Mouse (Mus musculus) B cell, adult 62 days (primary cell): ENCODE measurements around the gene Map4k4. TPM values are rescaled to one million over a fixed set of nuclear protein-coding genes. Genes with fewer than 3 reads are reported as not detected.

ENCODE experiments used
- total RNA-seq: library from RNA; stranded (reverse); gene quantifications from 4 replicates; pipeline ENCODE4 v1.2.4, GENCODE M21; 2023

The Map4k4 gene
- 250 to 293 TPM (median 261 TPM) in 4 replicates for total RNA-seq

GRCm38 (mm10) chr1:39900181-39901005 lies at the start of gene Map4k4:
Gene Map4k4 (plus strand): TSS chr1:39900913.

DNA sequence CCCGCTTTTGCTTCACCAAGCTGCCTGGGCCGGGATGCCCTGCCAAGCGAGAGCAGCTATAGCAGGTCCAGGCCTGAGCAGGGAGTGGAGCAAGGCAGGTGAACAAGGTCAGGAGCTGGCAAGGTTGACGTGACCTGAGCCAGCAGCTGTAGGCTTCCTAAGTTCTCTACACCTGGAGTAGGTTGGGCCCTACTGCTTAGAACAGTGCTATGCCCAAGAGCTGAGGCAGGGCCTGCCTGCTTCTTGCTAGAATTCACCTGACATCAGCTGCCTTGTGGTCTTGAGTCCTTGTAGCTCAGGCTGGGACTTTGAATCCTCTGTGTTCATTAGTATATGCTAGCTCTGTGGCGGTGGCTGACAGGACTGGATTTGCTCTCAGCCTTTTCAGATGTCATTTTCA lies 173.1 kb downstream of the Map4k4 start, which contains the start of gene Il1r2:
Il1r2 (plus strand) TSS at position 301 of the 400 bp plus-strand sequence.

Other genes starting within 250 kb of the Map4k4 start
- not detected in 4 replicates for gene Creg2, start 249.4 kb upstream of the Map4k4 start, total RNA-seq
- not detected in 4 replicates for gene Rfx8, start 179.9 kb upstream of the Map4k4 start, total RNA-seq
- gene Gm3646, start 95.6 kb upstream of the Map4k4 start, total RNA-seq, result not detected in 4 replicates
- 17.3 to 32.8 TPM (median 21.9 TPM) in 4 replicates for gene Il1r2, start 173.2 kb downstream of the Map4k4 start, total RNA-seq